Mouse (Mus musculus) CH12.LX (cell line): Measurements from ENCODE around the gene Dok5. TPM values are rescaled to one million over a fixed set of nuclear protein-coding genes. Genes with fewer than 3 reads are reported as not detected.

Experiments
- DNase-seq: peaks from one replicate; pipeline ENCODE4 v3.0.0-alpha.2; 2013; ENCODE audit errors: extremely low read depth
- H3K27ac ChIP-seq: 2 replicates; pipeline ENCODE4 v1.5.1; 2012; ENCODE audit warnings: low read depth, mild to moderate bottlenecking, control low read depth, moderate library complexity; ENCODE audit not compliant: insufficient read depth
- H3K27me3 ChIP-seq: replicated peaks from 2 replicates; pipeline ENCODE3; 2012; ENCODE audit warnings: inconsistent platforms
- H3K36me3 ChIP-seq, 2 experiments: replicated peaks in 1 of 2; 2 replicates each; pipeline versions ENCODE3 to v1.6.1; 2012; ENCODE audit warnings: inconsistent platforms in 1 of 2, low read length in 1 of 2, mild to moderate bottlenecking in 1 of 2, mixed read lengths in 1 of 2, moderate library complexity in 1 of 2; ENCODE audit not compliant: control insufficient read depth in 1 of 2, insufficient read depth in 1 of 2
- H3K4me1 ChIP-seq, 2 experiments: 2 replicates each; pipeline ENCODE4 v1.6.1; 2012; ENCODE audit warnings: inconsistent platforms in 1 of 2, moderate library complexity in 1 of 2; ENCODE audit not compliant: insufficient read depth in 2 of 2, control insufficient read depth in 1 of 2
- H3K4me2 ChIP-seq: 2 replicates; pipeline ENCODE4 v1.6.1; 2012; ENCODE audit warnings: low read depth, mild to moderate bottlenecking, control low read depth; ENCODE audit not compliant: poor library complexity, insufficient read depth, severe bottlenecking
- H3K4me3 ChIP-seq, 3 experiments: fragments of 150-350 bp in 1 of 3; sonication (generic) in 1 of 3; replicated peaks in 1 of 3; 2 replicates each; pipeline versions ENCODE3 to v1.5.1; 2011 to 2012; ENCODE audit warnings: low read depth in 2 of 3, low read length in 2 of 3, mild to moderate bottlenecking in 2 of 3, moderate library complexity in 2 of 3, control low read depth in 1 of 3, improper control_type of control experiment in 1 of 3, inconsistent platforms in 1 of 3, mixed read lengths in 1 of 3; ENCODE audit not compliant: poor library complexity in 1 of 3
- H3K79me2 ChIP-seq: replicated peaks from 2 replicates; pipeline ENCODE4 v1.6.1; 2012; ENCODE audit warnings: mild to moderate bottlenecking, moderate library complexity; ENCODE audit not compliant: control insufficient read depth, poor library complexity, insufficient read depth, severe bottlenecking; ENCODE audit errors: extremely low read depth
- H3K9ac ChIP-seq: 2 replicates; pipeline ENCODE4 v1.6.1; 2012; ENCODE audit warnings: low read depth, mild to moderate bottlenecking, control low read depth, moderate library complexity; ENCODE audit not compliant: insufficient read depth
- H3K9me3 ChIP-seq: replicated peaks from 2 replicates; pipeline ENCODE3; 2012; ENCODE audit warnings: low read length, inconsistent platforms, mixed read lengths
- BHLHE40 ChIP-seq: IDR thresholded peaks from 2 replicates; pipeline ENCODE4 v1.6.1; 2011; ENCODE audit warnings: mild to moderate bottlenecking, low read depth, low read length, improper control_type of control experiment
- CTCF ChIP-seq, 2 experiments: IDR thresholded peaks in 1 of 2; conservative IDR thresholded peaks in 1 of 2; 2 replicates each; pipeline ENCODE4 v1.5.1; 2011 to 2012; ENCODE audit warnings: low read depth in 2 of 2, low read length in 2 of 2, improper control_type of control experiment in 1 of 2, inconsistent platforms in 1 of 2, mild to moderate bottlenecking in 1 of 2, moderate library complexity in 1 of 2
- E2F4 ChIP-seq: IDR thresholded peaks from 2 replicates; pipeline ENCODE4 v1.6.1; 2011; ENCODE audit warnings: low read depth, low read length, improper control_type of control experiment; ENCODE audit not compliant: insufficient replicate concordance
- ELF1 ChIP-seq: IDR thresholded peaks from 2 replicates; pipeline ENCODE4 v1.6.1; 2014; ENCODE audit warnings: low read depth, mild to moderate bottlenecking, inconsistent platforms, low read length, improper control_type of control experiment
- EP300 ChIP-seq: IDR thresholded peaks from 2 replicates; pipeline ENCODE4 v1.6.1; 2011; ENCODE audit warnings: low read length, improper control_type of control experiment
- GABPA ChIP-seq: IDR thresholded peaks from 2 replicates; pipeline ENCODE4 v1.6.1; 2012; ENCODE audit warnings: low read depth, low read length, improper control_type of control experiment, inconsistent platforms; ENCODE audit not compliant: insufficient replicate concordance
- HCFC1 ChIP-seq: IDR thresholded peaks from 2 replicates; pipeline ENCODE4 v1.6.1; 2012; ENCODE audit warnings: low read depth, mild to moderate bottlenecking, inconsistent platforms, low read length, improper control_type of control experiment
- IRF4 ChIP-seq: IDR thresholded peaks from 2 replicates; pipeline ENCODE4 v1.6.1; 2014; ENCODE audit warnings: low read depth, mild to moderate bottlenecking, inconsistent platforms, low read length, improper control_type of control experiment
- JUN ChIP-seq: IDR thresholded peaks from 2 replicates; pipeline ENCODE4 v1.6.1; 2011; ENCODE audit warnings: low read depth, mild to moderate bottlenecking, low read length, improper control_type of control experiment, moderate library complexity; ENCODE audit not compliant: insufficient read depth
- KAT2A ChIP-seq: IDR thresholded peaks from 2 replicates; pipeline ENCODE4 v1.6.1; 2012; ENCODE audit warnings: low read length, improper control_type of control experiment, inconsistent platforms; ENCODE audit not compliant: insufficient replicate concordance
- MXI1 ChIP-seq: IDR thresholded peaks from 2 replicates; pipeline ENCODE4 v1.6.1; 2011; ENCODE audit warnings: mild to moderate bottlenecking, low read depth, low read length, improper control_type of control experiment
- NELFE ChIP-seq: IDR thresholded peaks from 2 replicates; pipeline ENCODE4 v1.6.1; 2011; ENCODE audit warnings: low read depth, low read length, improper control_type of control experiment
- NRF1 ChIP-seq: IDR thresholded peaks from 2 replicates; pipeline ENCODE4 v1.6.1; 2014; ENCODE audit warnings: low read depth, mild to moderate bottlenecking, inconsistent platforms, low read length, improper control_type of control experiment, moderate library complexity
- PAX5 ChIP-seq: IDR thresholded peaks from 2 replicates; pipeline ENCODE4 v1.6.1; 2012; ENCODE audit warnings: low read length, inconsistent platforms, mixed read lengths
- POLR2AphosphoS2 ChIP-seq: IDR thresholded peaks from 2 replicates; pipeline ENCODE4 v1.6.1; 2011; ENCODE audit warnings: low read depth, low read length, improper control_type of control experiment
- RAD21 ChIP-seq: IDR thresholded peaks from 2 replicates; pipeline ENCODE4 v1.6.1; 2011; ENCODE audit warnings: low read depth, mild to moderate bottlenecking, low read length, improper control_type of control experiment, moderate library complexity
- TBP ChIP-seq: conservative IDR thresholded peaks from 2 replicates; pipeline ENCODE4 v1.6.1; 2011; ENCODE audit warnings: low read depth, low read length, improper control_type of control experiment
- UBTF ChIP-seq: IDR thresholded peaks from 2 replicates; pipeline ENCODE4 v1.6.1; 2012; ENCODE audit warnings: low read depth, mild to moderate bottlenecking, inconsistent platforms, low read length, improper control_type of control experiment, moderate library complexity
- ZC3H11A ChIP-seq: IDR thresholded peaks from 2 replicates; pipeline ENCODE4 v1.6.1; 2012; ENCODE audit warnings: low read depth, mild to moderate bottlenecking, inconsistent platforms, low read length, improper control_type of control experiment
- ZMIZ1 ChIP-seq: IDR thresholded peaks from 2 replicates; pipeline ENCODE4 v1.6.1; 2012; ENCODE audit warnings: low read depth, mild to moderate bottlenecking, inconsistent platforms, low read length, improper control_type of control experiment
- ZNF384 ChIP-seq: IDR thresholded peaks from 2 replicates; pipeline ENCODE4 v1.6.1; 2012; ENCODE audit warnings: low read depth, low read length, improper control_type of control experiment, inconsistent platforms
- dilution Hi-C: fragments of 300-500 bp; cut with MboI; formaldehyde crosslinking; loops from 2 replicates; pipeline ENCODE4 v1.14.3; 2020; ENCODE audit warnings: low sequenced_read_pairs; ENCODE audit not compliant: extremely low pct_unique_long_range_greater_than_20kb, extremely low pct_ligation_motif_present
- in situ Hi-C: fragments of 300-500 bp; cut with MboI; formaldehyde crosslinking; loops from 3 replicates; pipeline ENCODE4 v1.14.3; 2019; ENCODE audit warnings: low sequenced_read_pairs, low pct_ligation_motif_present, low pct_unique_long_range_greater_than_20kb, mixed read lengths
- polyA plus RNA-seq: library from polyadenylated mRNA; unstranded; fragments of >175 nt; gene quantifications from 2 replicates; pipeline ENCODE4 v1.2.1, GENCODE M21; 2012; ENCODE audit warnings: low read depth; ENCODE audit not compliant: insufficient read length
- total RNA-seq, 2 experiments: library from RNA; depleted of rRNA; stranded (reverse); fragments of 300-350 nt in 1 of 2; fragments of >200 nt in 1 of 2; gene quantifications; 2 replicates each; pipeline ENCODE4 v1.2.3; 2012 to 2014

The Dok5 gene
- total and polyA plus RNA-seq, 3 experiments, result not detected

GRCm38 (mm10) chr2:170826821-170827441 is 95.3 kb downstream of the Dok5 start:
- Histone ChIP-seq H3K79me2 (no peaks in the 10 kb centered on the region), H3K27me3 (no peaks in the 10 kb centered on the region), H3K4me3 (no peak overlapping the region), H3K9me3 (peaks cover 81% of the 10 kb centered on the region), H3K36me3 (no peaks in the 10 kb centered on the region), H3K4me2 (no peak overlapping the region), H3K27ac (no peak overlapping the region), H3K4me1 (no peaks in the 10 kb centered on the region), H3K9ac (no peak overlapping the region)
- no peak for DNase-seq
- dilution Hi-C loops (no loop called here), in situ Hi-C loops (no loop called here)
- TF ChIP-seq KAT2A, result no peak
- TF ChIP-seq ELF1, result no peak
- TF ChIP-seq EP300, result no peak
- no peak for TF ChIP-seq RAD21
- TF ChIP-seq CTCF (conservative IDR thresholded peaks at IDR 0.05 in 1 of 2, IDR thresholded peaks at IDR 0.05 in 1 of 2; ENCODE audit: low read depth in 2 of 2, low read length in 2 of 2), result no peak

- in situ Hi-C loops, result no loop called here
- peaks cover 87% of the 10 kb centered on the region for H3K9me3 ChIP-seq
These were observed 97.2 kb downstream of the Dok5 start for GRCm38 (mm10) chr2:170828757-170829156.

DNA sequence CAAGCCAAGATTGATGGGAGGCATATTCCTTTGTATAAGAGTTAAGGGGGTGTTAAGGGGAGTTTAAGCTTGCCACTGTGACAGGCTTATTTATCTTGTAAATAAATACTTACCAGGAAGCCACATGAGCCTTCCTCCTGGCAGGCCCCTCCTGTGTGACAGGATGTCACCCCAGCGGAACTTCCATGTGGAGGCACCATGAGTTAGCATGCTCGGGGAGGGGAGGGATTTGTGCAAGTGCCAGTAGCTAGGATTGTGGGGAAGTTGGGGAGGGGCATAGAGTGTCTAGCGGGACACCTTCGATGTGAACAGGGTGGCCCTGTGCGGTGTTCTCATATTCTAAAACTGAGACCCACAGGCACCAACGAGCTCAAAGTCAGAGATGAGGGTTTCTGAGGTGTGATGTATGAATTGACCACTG is 97.6 kb downstream of the Dok5 start:
- Histone ChIP-seq H3K27me3 (no peaks in the 10 kb centered on the region), H3K27ac (no peak overlapping the region), H3K36me3 (no peaks in the 10 kb centered on the region), H3K4me2 (no peak overlapping the region), H3K9me3 (peaks cover 87% of the 10 kb centered on the region), H3K79me2 (no peaks in the 10 kb centered on the region), H3K9ac (no peak overlapping the region)
- in situ Hi-C loops (no loop called here), dilution Hi-C loops (no loop called here)
- TF ChIP-seq KAT2A (no peak), ZNF384 (no peak), ZMIZ1 (no peak), PAX5 (no peak), GABPA (no peak), MXI1 (no peak), NELFE (no peak), IRF4 (no peak), NRF1 (no peak), E2F4 (no peak), HCFC1 (no peak), UBTF (no peak), ELF1 (no peak), CTCF (conservative IDR thresholded peaks at IDR 0.05 in 1 of 2, IDR thresholded peaks at IDR 0.05 in 1 of 2; ENCODE audit: low read depth in 2 of 2, low read length in 2 of 2) (no peak), BHLHE40 (no peak), ZC3H11A (no peak), JUN (no peak)
- TF ChIP-seq, all 38 proteins: peak for 0
- DNase-seq, result no peak
- Histone ChIP-seq H3K4me1 (no peaks in the 10 kb centered on the region), H3K4me3 (no peak overlapping the region)

More at GRCm38 (mm10) chr2:170828757-170829156, 97.2 kb downstream of the Dok5 start:
- no peaks in the 10 kb centered on the region for H3K27me3 ChIP-seq
- dilution Hi-C loops, result no loop called here
- H3K27ac ChIP-seq, result no peak overlapping the region
- H3K36me3 ChIP-seq, result no peaks in the 10 kb centered on the region
- H3K9ac ChIP-seq, result no peak overlapping the region
- no peak for DNase-seq
- TF ChIP-seq PAX5 (no peak), POLR2AphosphoS2 (no peak), GABPA (no peak), TBP (no peak), RAD21 (no peak), EP300 (no peak)
- no peaks in the 10 kb centered on the region for H3K4me1 ChIP-seq
- no peaks in the 10 kb centered on the region for H3K79me2 ChIP-seq
- no peak overlapping the region for H3K4me3 ChIP-seq
- no peak overlapping the region for H3K4me2 ChIP-seq
